Mouse (Mus musculus) testis, postnatal 10 days (tissue): Measurements from ENCODE around the gene Hexb.
"Not testable (repeated sequence)": the region's sequence is repeated elsewhere in the genome, so short reads cannot be mapped to it uniquely, and the experiment has no call there.

Source experiments
- DNase-seq: peaks from one replicate; pipeline ENCODE4 v3.0.0; 2021; ENCODE audit warnings: low spot score

Gene Hexb

GRCm38 (mm10) chr13:97182821-97183220 lies 15.3 kb downstream of the Hexb start:
- DNase-seq = no peak

- DNase-seq = no peak
Measured at GRCm38 (mm10) chr13:97180113-97180828, 17.9 kb downstream of the Hexb start.

DNA sequence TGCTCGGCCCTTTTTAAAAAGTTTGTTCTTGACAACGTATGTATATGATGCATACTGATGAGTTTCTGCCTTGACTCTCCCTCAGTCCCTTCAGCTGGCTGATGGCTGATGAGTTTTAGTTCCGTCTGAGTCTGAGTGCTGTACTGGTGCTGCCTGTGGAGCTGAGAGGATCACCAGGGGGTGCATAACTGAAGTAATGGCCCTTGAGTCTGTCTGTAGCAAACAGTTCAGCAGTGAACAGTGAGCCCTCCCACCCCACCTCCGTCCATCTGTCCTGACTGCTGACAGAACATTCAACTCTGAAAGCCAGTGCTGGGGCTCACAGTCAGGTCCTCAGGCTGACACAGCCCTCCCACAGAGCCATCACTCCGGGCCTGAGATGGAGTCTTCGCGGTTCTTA lies 19.2 kb downstream of the Hexb start:
- DNase-seq = no peak

GRCm38 (mm10) chr13:97176731-97177130 lies 21.4 kb downstream of the Hexb start:
- DNase-seq = no peak

DNA sequence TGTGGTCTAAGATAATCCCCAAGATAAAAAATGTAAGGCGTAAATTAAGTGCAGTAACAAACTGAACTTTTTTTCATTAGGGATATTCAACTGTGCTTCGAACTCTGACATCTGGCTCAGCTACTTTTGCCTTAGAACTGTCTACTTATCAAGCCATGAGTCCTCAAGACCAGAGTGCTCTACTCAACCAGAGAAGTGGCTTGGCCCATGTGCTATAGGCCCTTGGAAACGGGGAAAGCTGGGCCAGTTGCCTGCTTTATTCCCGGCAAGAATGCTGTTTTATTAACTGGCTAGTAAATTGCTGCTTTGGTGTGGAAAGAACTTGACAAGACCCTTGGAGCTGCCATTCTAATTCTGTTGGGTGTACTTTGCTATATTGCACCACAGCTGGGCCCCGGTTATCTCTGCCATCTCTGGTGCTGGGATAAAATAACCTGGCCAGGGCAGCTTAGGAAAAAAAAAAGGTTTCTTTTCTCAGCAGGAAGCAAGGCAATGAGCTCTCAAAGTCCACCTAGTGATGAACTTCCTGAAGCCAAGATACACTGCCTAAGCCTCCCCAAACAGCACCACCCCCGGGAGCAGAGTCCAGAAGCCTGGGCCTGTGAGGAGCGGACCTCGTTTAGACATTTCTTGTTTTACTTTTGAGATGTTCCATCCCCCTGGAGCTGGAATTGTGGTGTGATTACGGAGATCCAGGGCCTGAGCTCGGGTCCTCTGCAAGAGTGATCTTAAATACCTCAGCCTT lies 22.5 kb downstream of the Hexb start:
- DNase-seq = no peak

DNA sequence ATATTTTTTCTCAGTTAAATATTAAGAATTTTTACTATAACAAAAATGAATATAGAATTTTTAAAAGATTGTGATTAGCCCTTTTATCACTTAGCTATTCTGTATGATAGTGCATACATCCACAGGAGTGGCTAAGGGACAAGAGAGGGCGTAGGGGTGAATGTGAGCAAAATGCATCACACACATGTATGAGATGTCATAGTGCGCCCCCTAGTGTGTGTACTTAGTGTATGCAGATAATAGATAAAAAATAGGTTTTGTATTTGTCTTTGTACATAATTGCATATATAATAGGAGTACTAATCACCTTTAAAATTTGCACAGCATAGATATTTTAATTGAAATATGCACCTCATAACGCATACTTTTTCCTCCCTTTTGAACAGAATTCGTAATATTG lies 52.3 kb downstream of the Hexb start:
- peak; percentile 67 for DNase-seq

DNA sequence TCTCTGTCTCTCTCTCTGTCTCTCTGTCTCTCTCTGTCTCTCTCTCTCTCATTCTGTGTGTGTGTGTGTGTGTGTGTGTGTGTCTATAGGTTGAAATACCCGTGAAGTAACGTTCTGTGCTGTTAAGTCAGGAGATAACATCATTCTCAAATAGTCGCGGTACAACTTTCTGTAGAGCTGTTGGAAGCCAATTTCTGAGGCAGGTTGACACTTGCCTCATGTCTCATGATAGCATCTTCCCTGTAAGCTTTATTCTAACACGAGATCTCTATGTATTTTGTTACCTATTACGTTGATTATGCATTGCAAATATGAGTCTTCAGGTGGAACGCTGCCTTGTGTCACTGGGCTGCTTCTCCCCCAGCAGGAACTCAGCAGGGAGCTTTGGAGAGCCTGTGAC lies 55.8 kb downstream of the Hexb start:
- DNase-seq = no peak

DNA sequence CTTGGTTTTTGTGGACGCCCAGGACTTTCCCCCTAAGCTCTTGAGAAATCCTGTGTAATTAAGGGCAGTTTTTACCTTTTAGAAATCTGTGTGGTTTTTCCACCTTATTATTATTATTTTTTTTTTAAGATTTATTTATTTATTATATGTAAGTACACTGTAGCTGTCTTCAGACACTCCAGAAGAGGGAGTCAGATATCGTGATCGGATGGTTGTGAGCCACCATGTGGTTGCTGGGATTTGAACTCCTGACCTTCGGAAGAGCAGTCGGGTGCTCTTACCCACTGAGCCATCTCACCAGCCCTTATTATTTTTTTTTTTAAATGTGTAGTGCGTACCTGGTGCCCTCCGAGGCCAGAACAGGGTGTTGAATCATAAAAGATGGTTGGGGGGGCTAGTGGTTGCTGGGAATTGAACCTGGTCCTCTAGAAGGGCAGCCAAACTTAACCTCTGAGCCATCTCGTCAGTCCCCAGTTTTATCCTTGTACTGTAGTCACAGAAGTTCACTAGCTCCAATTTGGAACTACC lies 59.7 kb downstream of the Hexb start:
- not testable (repeated sequence) for DNase-seq

- peak; percentile 82 for DNase-seq
Measured at GRCm38 (mm10) chr13:97137466-97138400, 60.4 kb downstream of the Hexb start, which contains the start of the genes Gfm2 and Nsa2. Gene Gfm2 (plus strand): TSS chr13:97137937. Gene Nsa2 (minus strand): TSS chr13:97137937.

DNA sequence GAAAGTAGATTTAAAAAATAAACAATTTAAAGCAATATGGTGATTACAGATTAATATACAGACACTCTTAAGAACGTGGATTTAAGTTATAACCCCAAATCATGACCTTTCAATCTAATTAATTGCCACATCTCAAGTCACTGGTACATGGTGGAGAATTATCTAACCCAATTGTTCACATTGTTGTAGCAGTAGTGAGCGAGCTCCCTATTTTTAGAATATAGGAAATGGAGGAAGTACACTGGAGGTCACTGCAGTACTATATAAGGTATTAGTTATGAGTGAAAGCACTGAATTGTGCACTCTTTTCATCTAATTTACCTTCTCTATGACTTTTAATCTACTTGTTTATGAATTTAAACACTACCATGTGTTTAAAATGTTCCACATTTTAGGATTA lies 67.7 kb downstream of the Hexb start:
- not testable (repeated sequence) for DNase-seq

GRCm38 (mm10) chr13:97129654-97130053 lies 68.5 kb downstream of the Hexb start:
- not testable (repeated sequence) for DNase-seq
